Mouse (Mus musculus) G1E (cell line): ENCODE measurements at regions not wholly inside any gene's neighbourhood (a gene's known extent, or its start where the extent isn't known, plus 50 kb on each side); places are given as distances from the start of the nearest gene placed in this dataset.

ENCODE experiments used
- ATAC-seq: 2 replicates; pipeline ENCODE4 v1.8.0; 2016; ENCODE audit warnings: mild to moderate bottlenecking; ENCODE audit not compliant: insufficient number of reproducible peaks, poor library complexity, low FRiP score, severe bottlenecking; ENCODE audit errors: extremely low read depth
- DNase-seq: peaks from one replicate; pipeline ENCODE4 v3.0.0; 2012; ENCODE audit warnings: low spot score
- H3K27me3 ChIP-seq: 2 replicates; pipeline ENCODE4 v1.6.1; 2012; ENCODE audit warnings: mild to moderate bottlenecking, low read length, inconsistent platforms; ENCODE audit not compliant: insufficient read depth
- H3K36me3 ChIP-seq: replicated peaks from 2 replicates; pipeline ENCODE3; 2012; ENCODE audit warnings: mild to moderate bottlenecking, inconsistent platforms
- H3K4me1 ChIP-seq: 2 replicates; pipeline ENCODE4 v1.6.1; 2012; ENCODE audit warnings: low read depth, low read length, inconsistent platforms, mixed read lengths; ENCODE audit not compliant: insufficient read depth
- H3K4me3 ChIP-seq: 2 replicates; pipeline ENCODE4 v1.5.1; 2012; ENCODE audit warnings: low read depth, mild to moderate bottlenecking, inconsistent platforms, low read length, moderate library complexity, mixed read lengths
- H3K9me3 ChIP-seq: replicated peaks from 2 replicates; pipeline ENCODE4 v1.6.1; 2012; ENCODE audit warnings: inconsistent platforms
- CTCF ChIP-seq: IDR thresholded peaks from 2 replicates; pipeline ENCODE4 v1.5.1; 2012; ENCODE audit warnings: low read depth, low read length, inconsistent platforms, mixed read lengths
- GATA1 ChIP-seq: IDR thresholded peaks from 2 replicates; pipeline ENCODE4 v1.6.1; 2012; ENCODE audit warnings: borderline replicate concordance, low read length, inconsistent platforms, mixed read lengths
- GATA2 ChIP-seq: IDR thresholded peaks from 2 replicates; pipeline ENCODE4 v1.6.1; 2012; ENCODE audit warnings: low read depth, low read length, inconsistent platforms, borderline replicate concordance
- POLR2AphosphoS5 ChIP-seq: IDR thresholded peaks from 2 replicates; pipeline ENCODE4 v1.6.1; 2012; ENCODE audit warnings: low read depth, low read length, inconsistent platforms; ENCODE audit not compliant: insufficient replicate concordance
- TAL1 ChIP-seq: conservative IDR thresholded peaks from 2 replicates; pipeline ENCODE4 v1.6.1; 2012; ENCODE audit warnings: low read depth, low read length, inconsistent platforms, mixed read lengths

DNA sequence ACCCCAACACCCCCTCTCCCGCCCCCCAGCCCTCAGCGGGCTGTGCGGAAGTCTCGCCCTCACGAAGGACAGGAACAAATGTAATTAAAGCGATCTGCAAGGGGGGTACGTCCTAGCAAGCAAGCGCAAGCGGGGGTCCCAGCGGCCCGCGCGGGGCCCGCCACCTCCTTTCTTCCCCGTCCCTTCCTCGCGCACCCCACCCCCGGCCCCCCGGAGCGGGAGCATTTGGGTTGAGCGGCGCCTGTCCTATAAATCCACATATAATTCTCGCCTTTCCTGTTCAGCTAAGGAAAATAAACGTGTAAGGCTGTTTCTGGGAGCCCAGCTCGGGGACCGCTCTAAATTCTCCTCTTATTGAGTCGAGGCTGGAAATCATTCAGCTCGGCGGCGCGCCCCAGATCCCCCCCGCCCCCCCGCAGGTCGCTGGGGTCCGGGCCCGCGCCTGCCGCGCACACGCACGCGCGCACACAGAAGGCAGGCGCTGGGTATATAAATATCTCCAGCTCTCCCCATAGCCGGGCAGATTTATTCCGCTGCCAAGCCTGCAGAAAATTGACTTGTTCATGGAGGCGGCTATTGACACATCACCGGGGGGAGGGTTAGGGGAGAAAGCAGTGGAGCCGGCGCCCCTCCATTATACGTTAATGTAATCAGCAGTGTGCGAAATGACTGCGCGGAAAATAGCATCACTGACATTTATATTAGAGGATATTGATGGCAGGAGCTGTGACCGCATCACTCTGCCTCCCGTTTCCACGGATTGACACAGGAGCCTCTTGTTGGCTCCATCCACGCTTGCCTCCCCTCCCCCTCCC, 61.6 kb upstream of the Btrc start:
- H3K9me3 ChIP-seq = no peaks in the 10 kb centered on the region
- H3K36me3 ChIP-seq = no peaks in the 10 kb centered on the region
- DNase-seq = no peak
- ATAC-seq = no peak
- TF ChIP-seq GATA1 = no peak
- H3K4me3 ChIP-seq = no peak overlapping the region
- peaks cover 53% of the 10 kb centered on the region for H3K27me3 ChIP-seq
- H3K4me1 ChIP-seq = peaks cover 3% of the 10 kb centered on the region; the same call in 1 of the 2 replicates

DNA sequence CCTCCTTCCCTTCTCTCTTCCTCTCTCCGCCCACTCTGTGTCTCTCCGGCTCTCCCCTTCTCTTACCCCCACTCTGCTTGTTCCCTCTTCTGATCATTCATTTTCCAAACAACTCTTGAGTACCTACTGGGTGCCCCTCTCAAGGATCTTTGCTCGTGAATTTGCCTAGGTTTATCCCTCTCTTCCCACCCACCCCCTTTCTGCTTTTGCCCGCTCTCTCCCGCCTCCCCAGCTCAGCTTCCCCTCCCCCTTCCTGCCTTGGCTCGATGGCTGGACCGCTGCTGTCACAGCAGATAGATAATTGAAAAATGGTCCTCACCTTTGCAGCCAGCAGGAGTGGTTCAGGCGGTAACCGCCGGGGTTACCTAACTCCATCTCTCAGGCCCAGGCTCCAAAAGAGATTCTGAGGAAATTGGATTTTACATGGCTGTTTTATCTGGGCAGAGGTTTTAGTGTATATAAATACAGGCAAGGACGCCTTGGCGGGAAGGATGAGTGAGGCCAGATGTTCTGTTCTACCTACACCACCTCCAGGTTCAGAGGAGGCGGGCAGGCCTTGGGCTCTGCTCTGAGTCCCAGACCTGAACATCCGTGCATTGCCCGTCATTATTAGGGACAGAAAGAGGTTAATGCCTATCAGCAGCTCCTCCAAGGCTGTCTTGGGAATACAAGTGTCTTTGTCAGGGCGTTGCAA, 60.8 kb upstream of the Btrc start:
- Histone ChIP-seq H3K27me3 (peaks cover 56% of the 10 kb centered on the region), H3K4me1 (peaks cover 4% of the 10 kb centered on the region), H3K9me3 (no peaks in the 10 kb centered on the region), H3K36me3 (no peaks in the 10 kb centered on the region), H3K4me3 (no peak overlapping the region)
- no peak for DNase-seq
- TF ChIP-seq CTCF = no peak
- no peak for TF ChIP-seq GATA1
- no peak for TF ChIP-seq TAL1
- TF ChIP-seq POLR2AphosphoS5 = no peak
- no peak for TF ChIP-seq GATA2
- no peak for ATAC-seq

DNA sequence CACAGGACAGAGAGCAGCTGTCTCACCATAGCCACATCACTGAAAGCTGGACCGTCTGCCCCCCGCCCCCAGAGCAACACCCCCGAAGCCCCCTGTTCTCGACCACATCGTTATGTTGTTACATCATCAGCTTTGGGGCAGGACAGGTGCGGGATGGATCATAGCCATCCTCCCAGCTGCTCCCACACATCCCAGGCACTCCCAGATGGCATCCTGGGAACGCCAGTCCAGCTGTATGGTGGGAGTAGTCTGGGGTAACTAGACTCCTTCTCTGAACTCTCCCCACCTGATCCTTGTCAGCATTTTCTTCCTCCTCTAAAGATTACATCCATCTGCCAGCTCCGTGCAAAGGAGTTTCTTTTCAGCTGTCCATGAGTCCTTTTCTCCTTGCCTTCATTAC, 59.0 kb upstream of the Btrc start:
- peaks cover 56% of the 10 kb centered on the region for H3K27me3 ChIP-seq
- no peaks in the 10 kb centered on the region for H3K36me3 ChIP-seq
- peaks cover 12% of the 10 kb centered on the region for H3K4me1 ChIP-seq
- H3K4me3 ChIP-seq = no peak overlapping the region
- ATAC-seq (no peak), DNase-seq (no peak)
- TF ChIP-seq CTCF (no peak), TAL1 (no peak), GATA1 (no peak), POLR2AphosphoS5 (no peak), GATA2 (no peak)
- H3K9me3 ChIP-seq = no peaks in the 10 kb centered on the region

- ATAC-seq (no peak), DNase-seq (no peak)
- Histone ChIP-seq H3K36me3 (no peaks in the 10 kb centered on the region), H3K9me3 (no peaks in the 10 kb centered on the region), H3K27me3 (peaks cover 57% of the 10 kb centered on the region), H3K4me1 (peaks cover 16% of the 10 kb centered on the region), H3K4me3 (no peak overlapping the region)
- TF ChIP-seq GATA1 (no peak), CTCF (no peak), TAL1 (no peak), GATA2 (no peak), POLR2AphosphoS5 (no peak)
Observed at GRCm38 (mm10) chr19:45307299-45308275, 55.9 kb upstream of the Btrc start.

GRCm38 (mm10) chr19:45308676-45309275, 54.8 kb upstream of the Btrc start:
- peaks cover 16% of the 10 kb centered on the region for H3K4me1 ChIP-seq
- no peak for DNase-seq
- ATAC-seq = no peak
- H3K4me3 ChIP-seq = no peak overlapping the region
- TF ChIP-seq CTCF (no peak), GATA1 (no peak), POLR2AphosphoS5 (no peak), GATA2 (no peak), TAL1 (no peak)
- H3K27me3 ChIP-seq = peaks cover 53% of the 10 kb centered on the region
- no peaks in the 10 kb centered on the region for H3K9me3 ChIP-seq
- H3K36me3 ChIP-seq = no peaks in the 10 kb centered on the region
